Mouse (Mus musculus) heart, embryonic 12.5 days (tissue): ENCODE measurements around the gene Slc5a8. TPM values are rescaled to one million over a fixed set of nuclear protein-coding genes. Genes with fewer than 3 reads are reported as not detected.

Source experiments
- ATAC-seq: fragments of 200-750 bp; cut with Nextera tagmentation; 2 replicates; pipeline ENCODE4 v1.8.0; 2017; ENCODE audit warnings: moderate TSS enrichment, moderate library complexity; ENCODE audit not compliant: insufficient number of reproducible peaks, low FRiP score
- H3K27ac ChIP-seq: fragments of 300-500 bp; sonication (generic); 2 replicates; pipeline ENCODE4 v1.5.1; 2016; ENCODE audit warnings: mild to moderate bottlenecking, moderate library complexity; ENCODE audit not compliant: poor library complexity, severe bottlenecking
- H3K27me3 ChIP-seq: fragments of 300-500 bp; sonication (generic); replicated peaks from 2 replicates; pipeline ENCODE4 v1.6.1; 2016; ENCODE audit warnings: mild to moderate bottlenecking, moderate library complexity
- H3K36me3 ChIP-seq: fragments of 300-500 bp; sonication (generic); 2 replicates; pipeline ENCODE4 v1.6.1; 2016; ENCODE audit warnings: mild to moderate bottlenecking, moderate library complexity
- H3K4me1 ChIP-seq: fragments of 300-500 bp; sonication (generic); replicated peaks from 2 replicates; pipeline ENCODE4 v1.6.1; 2016; ENCODE audit warnings: mild to moderate bottlenecking
- H3K4me2 ChIP-seq: fragments of 300-500 bp; sonication (generic); 2 replicates; pipeline ENCODE4 v1.6.1; 2016; ENCODE audit warnings: mild to moderate bottlenecking, moderate library complexity
- H3K4me3 ChIP-seq: fragments of 300-500 bp; sonication (generic); 2 replicates; pipeline ENCODE4 v1.5.1; 2016; ENCODE audit warnings: mild to moderate bottlenecking
- H3K9ac ChIP-seq: fragments of 300-500 bp; sonication (generic); 2 replicates; pipeline ENCODE4 v1.6.1; 2016; ENCODE audit warnings: mild to moderate bottlenecking, moderate library complexity
- H3K9me3 ChIP-seq: fragments of 300-500 bp; sonication (generic); replicated peaks from 2 replicates; pipeline ENCODE4 v1.6.1; 2016; ENCODE audit warnings: mild to moderate bottlenecking, moderate library complexity
- WGBS: fragments of 180-500 bp; shearing (Covaris S2); methylation state at CpG from one replicate; pipeline ENCODE4 v1.1.7; 2016; 5-methylcytosine and 5-hydroxymethylcytosine counted together
- polyA plus RNA-seq: library from polyadenylated mRNA; unstranded; fragments of >200 nt; fragmentation: Nextera tagmentation; extraction: Ambion mirVana; gene quantifications from 2 replicates; pipeline ENCODE4 v1.2.1, GENCODE M21; 2016

The Slc5a8 gene
- polyA plus RNA-seq, 1 experiment from 2014 or later = 0.04 TPM

DNA sequence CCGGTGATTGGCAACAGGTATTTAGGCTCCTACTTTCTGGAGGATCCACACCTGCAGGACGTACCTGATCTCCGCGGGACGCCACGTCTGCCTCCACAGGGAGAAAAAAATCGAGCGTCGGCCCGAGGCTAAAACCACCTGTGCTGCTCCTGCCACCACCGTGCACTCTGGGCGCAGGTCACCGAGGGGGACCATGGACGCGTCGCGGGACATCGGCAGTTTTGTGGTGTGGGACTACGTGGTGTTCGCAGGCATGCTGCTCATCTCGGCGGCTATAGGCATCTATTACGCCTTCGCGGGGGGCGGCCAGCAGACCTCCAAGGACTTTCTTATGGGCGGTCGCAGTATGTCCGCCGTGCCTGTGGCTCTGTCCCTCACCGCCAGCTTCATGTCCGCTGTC is 322 bp downstream of the Slc5a8 start:
- Histone ChIP-seq H3K36me3 (no peaks in the 10 kb centered on the region), H3K9ac (peak overlapping the region; percentile 1; the same call in 1 of the 2 replicates)
- no peak for ATAC-seq

GRCm38 (mm10) chr10:88888376-88888775 is 2.6 kb downstream of the Slc5a8 start:
- ATAC-seq = no peak
- Histone ChIP-seq H3K27me3 (peaks cover 36% of the 10 kb centered on the region), H3K9me3 (0 out of 2 replicates have a peak, but pooled peaks cover 3% of the 10 kb centered on the region), H3K36me3 (no peaks in the 10 kb centered on the region), H3K4me1 (peaks cover 12% of the 10 kb centered on the region), H3K27ac (no peak overlapping the region), H3K4me2 (no peak overlapping the region), H3K4me3 (no peak overlapping the region), H3K9ac (no peak overlapping the region)
- WGBS = 61% methylated on average over 2 of the region's 2 CpGs

More for the DNA sequence above, 322 bp downstream of the Slc5a8 start:
- 2% methylated on average over 32 of the region's 32 CpGs for WGBS
- H3K4me2 ChIP-seq = peak overlapping the region; percentile 71
- H3K4me3 ChIP-seq = peak overlapping the region; percentile 37
- peaks cover 36% of the 10 kb centered on the region for H3K27me3 ChIP-seq
- H3K27ac ChIP-seq = no peak overlapping the region
- H3K4me1 ChIP-seq = peaks cover 12% of the 10 kb centered on the region
- 0 out of 2 replicates have a peak, but pooled peaks cover 3% of the 10 kb centered on the region for H3K9me3 ChIP-seq

- Histone ChIP-seq H3K4me1 (peaks cover 2% of the 10 kb centered on the region), H3K27me3 (peaks cover 13% of the 10 kb centered on the region), H3K4me3 (no peak overlapping the region), H3K4me2 (no peak overlapping the region), H3K9ac (no peak overlapping the region), H3K9me3 (no peaks in the 10 kb centered on the region), H3K36me3 (no peaks in the 10 kb centered on the region), H3K27ac (no peak overlapping the region)
- WGBS = 73% methylated on average over 7 of the region's 7 CpGs
- ATAC-seq = no peak
These were observed 5.6 kb downstream of the Slc5a8 start for GRCm38 (mm10) chr10:88891410-88891809.

GRCm38 (mm10) chr10:88892560-88893087 is 6.8 kb downstream of the Slc5a8 start:
- H3K27me3 ChIP-seq = peaks cover 2% of the 10 kb centered on the region
- H3K36me3 ChIP-seq = no peaks in the 10 kb centered on the region
- H3K9me3 ChIP-seq = no peaks in the 10 kb centered on the region
- no peak overlapping the region for H3K4me2 ChIP-seq
- no peak overlapping the region for H3K9ac ChIP-seq
- no peak for ATAC-seq
- no peaks in the 10 kb centered on the region for H3K4me1 ChIP-seq
- H3K4me3 ChIP-seq = no peak overlapping the region
- WGBS = 78% methylated on average over 8 of the region's 8 CpGs
- H3K27ac ChIP-seq = no peak overlapping the region

- no peak for ATAC-seq
- no peak overlapping the region for H3K4me2 ChIP-seq
- 70% methylated on average over 6 of the region's 6 CpGs for WGBS
- H3K4me3 ChIP-seq = no peak overlapping the region
- no peak overlapping the region for H3K27ac ChIP-seq
- H3K36me3 ChIP-seq = no peaks in the 10 kb centered on the region
- H3K4me1 ChIP-seq = no peaks in the 10 kb centered on the region
- no peaks in the 10 kb centered on the region for H3K27me3 ChIP-seq
- H3K9me3 ChIP-seq = no peaks in the 10 kb centered on the region
- no peak overlapping the region for H3K9ac ChIP-seq
These were observed 11.2 kb downstream of the Slc5a8 start for GRCm38 (mm10) chr10:88897032-88897431.

GRCm38 (mm10) chr10:88949649-88950296 is 64.0 kb downstream of the Slc5a8 start:
- Histone ChIP-seq H3K4me1 (no peaks in the 10 kb centered on the region), H3K4me2 (no peak overlapping the region), H3K9me3 (no peaks in the 10 kb centered on the region), H3K27ac (no peak overlapping the region), H3K27me3 (no peaks in the 10 kb centered on the region), H3K36me3 (peaks cover 6% of the 10 kb centered on the region), H3K9ac (no peak overlapping the region), H3K4me3 (no peak overlapping the region)
- WGBS = 86% methylated on average over 12 of the region's 12 CpGs
- no peak for ATAC-seq

- WGBS = 73% methylated on average over 4 of the region's 4 CpGs
- no peak for ATAC-seq
- no peaks in the 10 kb centered on the region for H3K4me1 ChIP-seq
These were observed 64.5 kb downstream of the Slc5a8 start for GRCm38 (mm10) chr10:88950297-88950653.

GRCm38 (mm10) chr10:88960791-88961190 is 75.0 kb downstream of the Slc5a8 start:
- Histone ChIP-seq H3K9me3 (no peaks in the 10 kb centered on the region), H3K9ac (no peak overlapping the region), H3K36me3 (no peaks in the 10 kb centered on the region), H3K4me2 (no peak overlapping the region), H3K4me3 (no peak overlapping the region), H3K27me3 (no peaks in the 10 kb centered on the region), H3K27ac (no peak overlapping the region), H3K4me1 (no peaks in the 10 kb centered on the region)
- WGBS = 64% methylated on average over 5 of the region's 5 CpGs
- ATAC-seq = no peak

More at GRCm38 (mm10) chr10:88950297-88950653, 64.5 kb downstream of the Slc5a8 start:
- Histone ChIP-seq H3K36me3 (peaks cover 6% of the 10 kb centered on the region), H3K9ac (no peak overlapping the region), H3K27me3 (no peaks in the 10 kb centered on the region), H3K27ac (no peak overlapping the region), H3K9me3 (no peaks in the 10 kb centered on the region), H3K4me2 (no peak overlapping the region), H3K4me3 (no peak overlapping the region)

- ATAC-seq = no peak
- Histone ChIP-seq H3K4me3 (no peak overlapping the region), H3K9me3 (peaks cover 5% of the 10 kb centered on the region), H3K27me3 (no peaks in the 10 kb centered on the region), H3K4me2 (no peak overlapping the region), H3K9ac (no peak overlapping the region), H3K4me1 (no peaks in the 10 kb centered on the region), H3K27ac (no peak overlapping the region), H3K36me3 (peaks cover 5% of the 10 kb centered on the region; the same call in 1 of the 2 replicates)
- WGBS = 83% methylated on average over 5 of the region's 5 CpGs
These were observed 82.8 kb downstream of the Slc5a8 start for GRCm38 (mm10) chr10:88968586-88968985.

GRCm38 (mm10) chr10:88970951-88971725 is 85.3 kb downstream of the Slc5a8 start:
- ATAC-seq = no peak
- Histone ChIP-seq H3K9me3 (peaks cover 5% of the 10 kb centered on the region), H3K36me3 (peaks cover 5% of the 10 kb centered on the region; the same call in 1 of the 2 replicates), H3K9ac (no peak overlapping the region), H3K4me2 (no peak overlapping the region), H3K27me3 (no peaks in the 10 kb centered on the region), H3K4me1 (no peaks in the 10 kb centered on the region), H3K27ac (no peak overlapping the region), H3K4me3 (no peak overlapping the region)
- WGBS = 73% methylated on average over 7 of the region's 7 CpGs

DNA sequence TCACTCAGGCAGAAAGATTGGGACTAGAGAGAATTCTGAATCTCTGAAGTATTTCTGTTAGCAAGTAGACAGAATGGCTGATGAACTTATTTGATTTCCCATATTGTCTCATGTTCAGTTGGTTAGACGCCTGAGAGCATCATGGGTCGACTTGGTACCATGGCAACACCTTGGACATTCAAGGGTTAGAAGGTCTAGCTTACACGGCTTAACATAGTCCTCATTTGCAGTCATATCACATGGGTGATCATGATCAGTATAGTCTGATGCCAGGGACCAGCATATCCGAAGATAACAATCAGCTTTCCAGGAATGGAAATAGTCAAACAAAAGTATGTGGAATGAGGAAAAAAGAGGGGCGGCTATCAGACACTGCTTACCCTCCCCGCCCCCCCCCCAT is 93.1 kb downstream of the Slc5a8 start:
- Histone ChIP-seq H3K36me3 (no peaks in the 10 kb centered on the region), H3K9me3 (no peaks in the 10 kb centered on the region), H3K4me2 (no peak overlapping the region), H3K4me3 (no peak overlapping the region), H3K27ac (no peak overlapping the region), H3K27me3 (no peaks in the 10 kb centered on the region), H3K4me1 (no peaks in the 10 kb centered on the region), H3K9ac (no peak overlapping the region)
- no peak for ATAC-seq
- 76% methylated on average over 6 of the region's 6 CpGs for WGBS
